Mouse (Mus musculus) cerebellum, adult 18-20 months (tissue): ENCODE results near the gene Selenom.

Source experiments
- DNase-seq, 2 experiments: peaks; one replicate each; pipeline ENCODE4 v3.0.0; 2021

The Selenom gene

DNA sequence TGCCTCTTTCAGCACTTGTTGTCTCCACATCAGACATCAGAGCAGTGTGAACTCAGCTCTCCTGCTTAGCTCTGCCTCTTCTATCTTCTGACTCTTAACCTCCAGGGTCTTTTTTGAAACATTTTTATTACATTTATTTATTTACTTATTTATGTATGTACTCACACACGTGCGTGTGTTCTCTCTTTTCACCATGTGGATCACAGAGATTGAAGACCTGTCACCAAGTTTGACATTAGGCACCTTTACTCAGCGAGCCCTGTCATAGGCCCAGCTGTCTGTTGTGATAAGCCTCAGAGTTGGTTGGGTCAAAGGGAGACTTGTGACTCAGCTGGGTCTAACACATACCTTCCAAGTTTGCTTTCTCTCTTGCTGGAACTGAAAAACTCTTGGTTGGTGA lies 43.4 kb downstream of the Selenom start:
- DNase-seq, result no peak

DNA sequence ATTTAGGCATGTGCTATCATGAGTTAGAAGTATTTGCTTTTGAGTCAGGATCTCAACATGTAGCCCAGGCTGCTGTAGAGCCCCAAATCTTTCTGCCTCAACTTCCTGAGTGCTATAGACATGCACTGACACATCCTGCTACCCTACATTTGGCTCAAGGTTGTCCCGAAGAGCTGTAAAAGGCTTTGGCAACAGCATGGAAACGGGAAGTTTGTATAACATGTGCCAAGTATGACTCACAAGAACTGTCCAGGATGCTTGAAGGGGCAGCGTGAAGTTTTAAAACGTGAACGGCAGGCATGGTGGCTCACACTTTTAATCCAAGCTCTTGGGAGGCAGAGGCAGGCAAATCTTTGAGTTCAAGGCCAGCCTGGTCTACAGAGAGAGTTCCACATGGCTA lies 45.7 kb downstream of the Selenom start:
- no peak for DNase-seq

DNA sequence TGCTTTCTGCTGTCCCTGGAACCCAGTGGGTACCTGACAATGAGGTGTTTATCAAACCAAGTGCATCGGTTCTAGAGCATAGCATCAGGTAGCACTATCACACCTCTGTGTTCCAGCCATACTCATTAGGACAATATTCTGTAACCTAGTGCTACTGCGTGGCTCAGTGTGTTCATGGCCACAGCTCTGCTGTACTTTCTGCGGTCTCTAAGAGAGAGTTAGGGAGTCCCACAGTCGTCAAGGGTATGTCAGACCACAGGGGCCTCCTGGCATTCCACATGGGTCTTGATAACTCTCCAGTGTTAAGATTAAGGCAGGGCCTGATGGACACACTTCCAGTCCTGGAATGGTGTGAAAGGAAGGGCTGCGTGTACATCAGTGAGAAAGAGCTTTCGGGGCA lies 49.4 kb downstream of the Selenom start:
- DNase-seq, result no peak

DNA sequence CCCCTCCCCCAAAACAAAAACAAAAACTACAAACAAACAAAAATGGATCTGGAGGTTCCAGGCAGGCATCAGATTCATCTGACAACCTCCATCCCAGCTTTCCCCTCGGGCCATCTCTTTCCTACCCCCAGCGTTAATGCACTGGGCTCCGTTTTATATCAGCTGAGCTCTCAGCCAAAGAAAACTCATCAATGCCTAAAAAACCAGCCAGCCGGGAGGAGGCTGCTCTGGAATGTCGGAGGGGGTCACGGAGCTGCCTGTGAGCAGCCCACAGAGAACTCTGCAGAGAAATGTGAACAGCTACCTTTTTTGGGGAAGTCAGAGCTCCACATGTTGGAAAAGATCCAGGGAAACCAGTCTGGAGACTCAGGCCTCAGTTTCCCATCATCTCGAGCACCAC lies 50.0 kb downstream of the Selenom start:
- no peak for DNase-seq

DNA sequence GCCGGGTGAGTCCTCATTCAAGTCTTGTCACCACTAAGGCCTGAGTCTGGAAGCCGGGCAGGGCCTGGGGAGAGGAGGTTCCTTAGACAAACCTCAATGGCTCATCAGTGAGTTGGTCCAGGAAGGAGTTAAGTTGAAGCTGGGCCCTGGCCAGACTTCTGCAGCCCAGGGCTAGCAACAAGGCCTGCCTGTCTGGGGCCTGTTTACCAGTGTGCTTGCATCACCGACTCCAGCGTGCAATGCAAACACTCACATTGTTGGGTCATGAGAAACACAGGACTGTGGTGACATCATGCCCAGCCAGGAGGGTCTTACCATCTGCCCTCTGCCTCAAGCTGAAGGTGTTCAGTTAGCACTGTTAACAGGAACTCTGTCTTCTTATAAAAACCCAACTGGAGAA lies 51.5 kb downstream of the Selenom start:
- no peak for DNase-seq
